Mouse (Mus musculus) lung, embryonic 16.5 days (tissue): ENCODE data around the gene Bpifb9b. TPM values are rescaled to one million over a fixed set of nuclear protein-coding genes. Genes with fewer than 3 reads are reported as not detected.
"Not testable (repeated sequence)": the region's sequence is repeated elsewhere in the genome, so short reads cannot be mapped to it uniquely, and the experiment has no call there.

Experiments
- ATAC-seq: fragments of 200-750 bp; cut with Nextera tagmentation; 2 replicates; pipeline ENCODE4 v1.8.0; 2017; ENCODE audit warnings: low read depth, mild to moderate bottlenecking, moderate library complexity
- H3K27ac ChIP-seq: fragments of 300-500 bp; sonication (generic); 2 replicates; pipeline ENCODE4 v1.5.1; 2014; ENCODE audit warnings: mild to moderate bottlenecking, control low read depth, low read length
- H3K27me3 ChIP-seq: fragments of 300-500 bp; sonication (generic); 2 replicates; pipeline ENCODE4 v1.6.1; 2014; ENCODE audit warnings: low read depth, low read length, mixed read lengths; ENCODE audit not compliant: control insufficient read depth, insufficient read depth
- H3K36me3 ChIP-seq: fragments of 300-500 bp; sonication (generic); 2 replicates; pipeline ENCODE4 v1.6.1; 2014; ENCODE audit warnings: low read length; ENCODE audit not compliant: control insufficient read depth, insufficient read depth
- H3K4me1 ChIP-seq: fragments of 300-500 bp; sonication (generic); replicated peaks from 2 replicates; pipeline ENCODE4 v1.6.1; 2014; ENCODE audit warnings: low read length, mixed read lengths; ENCODE audit not compliant: control insufficient read depth, insufficient read depth
- H3K4me2 ChIP-seq: fragments of 300-500 bp; sonication (generic); 2 replicates; pipeline ENCODE4 v1.6.1; 2014; ENCODE audit warnings: low read depth, low read length, control low read depth
- H3K4me3 ChIP-seq: fragments of 300-500 bp; sonication (generic); 2 replicates; pipeline ENCODE4 v1.5.1; 2014; ENCODE audit warnings: mild to moderate bottlenecking, low read length, control low read depth
- H3K9ac ChIP-seq: fragments of 300-500 bp; sonication (generic); 2 replicates; pipeline ENCODE4 v1.6.1; 2014; ENCODE audit warnings: low read length, control low read depth
- H3K9me3 ChIP-seq: fragments of 300-500 bp; sonication (generic); 2 replicates; pipeline ENCODE4 v1.6.1; 2016; ENCODE audit warnings: low read length; ENCODE audit not compliant: control insufficient read depth
- WGBS: fragments of 180-500 bp; shearing (Covaris S2); extraction: QIAGEN DNeasy Blood & Tissue Kit; methylation state at CpG from one replicate; pipeline ENCODE4 v1.1.7; 2014; 5-methylcytosine and 5-hydroxymethylcytosine counted together
- polyA plus RNA-seq: library from polyadenylated mRNA; unstranded; fragments of >200 nt; fragmentation: Nextera tagmentation; extraction: Ambion mirVana; gene quantifications from 2 replicates; pipeline ENCODE4 v1.2.1, GENCODE M21; 2015

The Bpifb9b gene
- polyA plus RNA-seq, result not detected in 2 replicates

DNA sequence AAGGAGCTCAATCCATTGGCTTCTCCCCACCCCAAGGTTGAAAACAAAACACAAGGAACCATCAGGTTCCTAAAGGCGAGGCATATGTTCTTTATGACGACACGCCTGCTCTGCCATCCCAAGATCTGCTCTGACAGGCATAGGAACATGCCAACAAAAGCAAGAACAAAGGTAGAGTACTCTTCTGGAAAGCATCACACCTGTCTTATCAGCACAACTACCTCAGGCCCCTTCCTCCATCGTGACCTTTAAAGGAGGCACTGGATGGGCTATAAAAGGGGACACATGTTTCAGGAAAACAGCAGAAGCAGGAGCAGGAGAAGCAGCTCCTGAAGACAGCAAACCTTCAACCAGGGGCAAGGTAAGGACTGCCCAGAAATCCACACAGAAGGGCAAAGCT, at the start of gene Bpifb9b:
Gene Bpifb9b, plus strand, starts transcription at position 301 of the 400 bp plus-strand sequence.
- not testable (repeated sequence) for H3K4me3 ChIP-seq, H3K4me2 ChIP-seq, H3K9me3 ChIP-seq, H3K27me3 ChIP-seq, H3K4me1 ChIP-seq, H3K9ac ChIP-seq, H3K36me3 ChIP-seq, ATAC-seq, H3K27ac ChIP-seq
- 73% methylated on average over 4 of the region's 4 CpGs for WGBS

DNA sequence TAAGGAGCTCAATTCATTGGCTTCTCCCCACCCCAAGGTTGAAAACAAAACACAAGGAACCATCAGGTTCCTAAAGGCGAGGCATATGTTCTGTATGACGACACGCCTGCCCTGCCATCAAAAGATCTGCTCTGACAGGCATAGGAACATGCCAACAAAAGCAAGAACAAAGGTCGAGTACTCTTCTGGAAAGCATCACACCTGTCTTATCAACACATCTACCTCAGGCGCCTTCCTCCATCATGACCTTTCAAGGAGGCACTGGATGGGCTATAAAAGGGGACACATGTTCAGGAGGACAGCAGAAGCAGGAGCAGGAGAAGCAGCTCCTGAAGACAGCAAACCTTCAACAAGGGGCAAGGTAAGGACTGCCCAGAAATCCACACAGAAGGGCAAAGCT, 49.5 kb upstream of the Bpifb9b start, which contains the start of gene Bpifb9a:
Gene Bpifb9a, plus strand, starts transcription at position 301 of the 400 bp plus-strand sequence.
- H3K9me3 ChIP-seq, H3K27me3 ChIP-seq, H3K36me3 ChIP-seq, ATAC-seq, H3K9ac ChIP-seq, H3K4me3 ChIP-seq, H3K4me2 ChIP-seq, H3K4me1 ChIP-seq, H3K27ac ChIP-seq: not testable (repeated sequence)
- WGBS, result 72% methylated on average over 5 of the region's 5 CpGs

DNA sequence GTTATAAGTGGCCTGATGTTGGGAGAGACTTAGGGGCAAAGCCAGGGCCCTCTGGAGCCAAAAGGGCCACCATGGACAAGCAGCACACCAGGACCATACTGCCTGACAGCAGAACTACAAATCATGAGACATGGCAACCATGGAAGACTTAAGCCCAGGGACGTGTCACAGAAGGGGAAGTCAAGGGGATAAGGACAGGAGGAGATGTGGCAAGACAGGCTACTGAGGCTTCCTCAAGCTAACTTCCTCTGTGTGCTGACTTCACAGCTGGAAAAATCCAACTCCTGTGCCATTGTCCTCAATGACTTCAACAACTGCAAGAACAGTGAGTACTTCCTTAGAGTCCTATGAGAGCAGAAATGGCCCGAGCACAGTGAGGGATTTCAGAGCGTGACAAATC, 42.6 kb upstream of the Bpifb9b start:
- 74% methylated on average over 3 of the region's 3 CpGs for WGBS
- not testable (repeated sequence) for H3K4me2 ChIP-seq, H3K36me3 ChIP-seq, H3K4me1 ChIP-seq, H3K9me3 ChIP-seq, H3K9ac ChIP-seq, H3K27me3 ChIP-seq, H3K4me3 ChIP-seq, H3K27ac ChIP-seq, ATAC-seq

DNA sequence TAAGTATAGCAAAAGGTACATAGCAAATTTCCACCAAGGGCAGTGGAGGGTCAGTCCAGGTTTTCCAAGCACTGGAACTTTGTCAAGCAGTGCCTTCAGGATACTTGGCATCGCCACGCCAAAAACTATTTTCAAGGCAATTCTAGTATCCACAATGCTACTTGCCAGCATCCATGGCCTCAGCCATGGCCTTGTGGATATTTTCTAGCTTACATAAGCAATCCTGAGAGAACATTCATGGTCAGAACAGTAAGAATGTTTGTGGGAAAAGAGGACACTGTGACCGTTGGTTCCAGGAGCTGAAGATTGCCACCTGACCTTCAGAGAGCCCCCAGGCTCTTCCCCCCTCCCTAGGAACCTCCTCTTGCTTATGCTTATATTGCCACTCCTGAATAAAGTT, 15.2 kb upstream of the Bpifb9b start:
- not testable (repeated sequence) for H3K9me3 ChIP-seq
- WGBS, result 78% methylated on average over 3 of the region's 3 CpGs

DNA sequence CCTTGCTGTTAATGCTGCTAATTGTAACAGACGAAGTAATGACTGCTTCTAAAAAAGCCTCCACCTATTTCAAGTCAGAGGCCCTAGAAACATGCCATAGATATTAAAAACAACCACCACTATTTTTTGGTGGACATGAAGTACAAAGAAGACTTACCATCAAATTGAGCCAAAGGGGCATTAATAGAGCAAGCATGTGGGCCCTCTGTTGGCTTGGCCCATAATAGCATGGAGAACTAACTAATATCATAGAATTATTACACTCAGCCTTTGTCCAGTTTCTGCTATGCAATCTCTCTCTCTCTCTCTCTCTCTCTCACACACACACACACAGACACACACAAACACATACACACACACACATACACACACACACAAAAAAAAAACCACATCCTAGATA, 14.2 kb upstream of the Bpifb9b start:
- no peaks in the 10 kb centered on the region for H3K36me3 ChIP-seq
- no peak for ATAC-seq
- H3K27ac ChIP-seq, result no peak overlapping the region
- no peaks in the 10 kb centered on the region for H3K27me3 ChIP-seq
- WGBS, result 70% methylated on average over 1 of the region's 1 CpGs
- no peak overlapping the region for H3K9ac ChIP-seq
- H3K4me2 ChIP-seq, result no peak overlapping the region
- H3K4me3 ChIP-seq, result no peak overlapping the region
- H3K4me1 ChIP-seq, result no peaks in the 10 kb centered on the region
- no peaks in the 10 kb centered on the region for H3K9me3 ChIP-seq

More for the DNA sequence above, 15.2 kb upstream of the Bpifb9b start:
- not testable (repeated sequence) for H3K4me2 ChIP-seq, H3K9ac ChIP-seq, H3K27me3 ChIP-seq, H3K27ac ChIP-seq, ATAC-seq, H3K4me1 ChIP-seq, H3K36me3 ChIP-seq, H3K4me3 ChIP-seq

DNA sequence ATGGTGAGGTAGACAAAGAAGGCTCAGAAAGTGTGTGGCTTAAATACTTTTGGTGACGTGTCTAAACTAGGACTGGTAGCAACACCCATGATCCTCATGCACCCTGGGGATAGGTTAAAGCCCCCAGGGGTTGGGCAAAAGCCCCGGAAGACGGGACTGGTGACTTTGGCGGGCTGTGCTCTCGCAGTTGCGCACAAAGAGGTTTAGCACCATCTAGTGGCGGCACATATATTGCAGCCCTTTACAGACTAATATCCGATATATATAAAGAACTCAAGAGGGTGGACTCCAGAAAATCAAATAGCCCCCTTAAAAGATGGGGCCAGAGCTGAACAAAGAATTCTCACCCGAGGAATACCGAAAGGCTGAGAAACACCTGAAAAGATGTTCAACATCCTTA, 12.3 kb upstream of the Bpifb9b start:
- WGBS, result under 1% methylated on average over 9 of the region's 10 CpGs
- H3K27me3 ChIP-seq, ATAC-seq, H3K36me3 ChIP-seq, H3K9me3 ChIP-seq, H3K4me1 ChIP-seq, H3K9ac ChIP-seq, H3K27ac ChIP-seq, H3K4me3 ChIP-seq: not testable (repeated sequence)
- peak overlapping the region; percentile 34; the same call in 1 of the 2 replicates for H3K4me2 ChIP-seq

DNA sequence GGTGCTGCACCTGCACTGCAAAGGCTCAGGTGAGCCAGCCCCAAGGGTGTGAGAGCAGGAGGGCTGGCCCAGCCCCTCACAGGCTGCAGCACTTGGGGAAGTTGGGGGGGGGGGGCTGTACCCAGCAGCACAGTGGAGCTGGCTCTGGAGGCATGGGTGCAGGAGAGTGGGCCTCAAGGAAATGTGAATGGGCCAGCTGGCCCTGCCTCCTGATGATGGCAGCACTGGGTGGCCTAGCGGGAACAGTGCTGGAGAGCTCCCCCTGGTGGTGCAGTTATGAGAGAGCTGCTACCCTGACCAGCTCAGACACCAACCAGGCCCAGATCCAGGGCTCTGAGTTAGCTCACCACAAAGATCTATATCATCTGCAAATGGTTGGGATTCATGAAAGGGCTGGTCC, 6.5 kb upstream of the Bpifb9b start:
- Histone ChIP-seq H3K9ac (no peak overlapping the region), H3K4me2 (no peak overlapping the region), H3K27ac (no peak overlapping the region), H3K36me3 (no peaks in the 10 kb centered on the region), H3K4me3 (no peak overlapping the region), H3K27me3 (no peaks in the 10 kb centered on the region), H3K4me1 (no peaks in the 10 kb centered on the region), H3K9me3 (no peaks in the 10 kb centered on the region)
- ATAC-seq, result peak; percentile 47; the same call in 1 of the 2 replicates
- 15% methylated on average over 1 of the region's 1 CpGs for WGBS

DNA sequence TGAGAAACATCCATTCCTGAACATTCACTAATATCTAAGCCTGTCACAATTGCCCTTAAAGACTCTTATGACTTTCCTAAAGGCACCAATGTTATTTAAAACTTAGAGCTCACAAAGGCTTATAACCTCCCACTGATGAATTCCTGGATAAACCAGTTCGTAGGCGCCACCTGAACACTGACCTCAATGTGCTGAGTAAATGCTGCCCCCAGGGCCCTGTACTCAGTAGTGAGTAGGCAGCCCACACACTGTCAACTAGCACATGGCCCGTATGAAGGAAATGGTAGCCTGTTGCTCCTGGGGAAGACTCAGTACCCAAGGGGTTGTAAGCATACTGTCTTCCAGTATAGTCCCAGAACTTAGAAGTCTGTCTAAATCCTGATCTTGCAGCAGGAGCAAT, 5.3 kb upstream of the Bpifb9b start:
- no peak overlapping the region for H3K27ac ChIP-seq
- H3K4me2 ChIP-seq, result no peak overlapping the region
- H3K4me3 ChIP-seq, result no peak overlapping the region
- no peaks in the 10 kb centered on the region for H3K9me3 ChIP-seq
- WGBS, result 82% methylated on average over 3 of the region's 3 CpGs
- no peaks in the 10 kb centered on the region for H3K36me3 ChIP-seq
- H3K27me3 ChIP-seq, result no peaks in the 10 kb centered on the region
- no peak overlapping the region for H3K9ac ChIP-seq
- no peaks in the 10 kb centered on the region for H3K4me1 ChIP-seq
- no peak for ATAC-seq

DNA sequence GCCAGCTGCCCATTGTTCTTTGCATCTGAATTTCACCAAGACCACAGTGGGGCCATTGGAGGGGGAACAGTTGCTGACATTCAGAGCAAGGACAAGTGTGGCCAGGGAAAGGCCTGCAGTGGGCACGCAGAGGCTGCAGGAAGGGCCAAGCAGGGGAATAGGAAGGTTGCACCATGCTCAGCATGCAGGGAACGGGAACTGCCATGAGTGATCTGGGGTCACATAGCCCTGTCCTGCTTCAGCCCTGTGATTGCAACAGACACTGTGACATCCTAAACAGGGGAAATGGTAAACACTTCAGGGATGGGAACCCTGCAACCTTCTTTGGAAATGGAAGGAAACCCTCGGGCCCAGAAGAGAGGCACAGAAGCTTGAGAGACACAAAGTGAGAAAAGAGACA, 2.4 kb upstream of the Bpifb9b start:
- not testable (repeated sequence) for H3K27ac ChIP-seq, H3K9me3 ChIP-seq, H3K4me3 ChIP-seq, ATAC-seq, H3K4me1 ChIP-seq, H3K36me3 ChIP-seq, H3K27me3 ChIP-seq, H3K4me2 ChIP-seq, H3K9ac ChIP-seq
- 57% methylated on average over 1 of the region's 3 CpGs for WGBS

DNA sequence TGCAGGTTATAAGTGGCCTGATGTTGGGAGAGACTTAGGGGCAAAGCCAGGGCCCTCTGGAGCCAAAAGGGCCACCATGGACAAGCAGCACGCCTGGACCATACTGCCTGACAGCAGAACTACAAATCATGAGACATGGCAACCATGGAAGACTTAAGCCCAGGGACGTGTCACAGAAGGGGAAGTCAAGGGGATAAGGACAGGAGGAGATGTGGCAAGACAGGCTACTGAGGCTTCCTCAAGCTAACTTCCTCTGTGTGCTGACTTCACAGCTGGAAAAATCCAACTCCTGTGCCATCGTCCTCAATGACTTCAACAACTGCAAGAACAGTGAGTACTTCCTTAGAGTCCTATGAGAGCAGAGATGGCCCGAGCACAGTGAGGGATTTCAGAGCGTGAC, 6.7 kb downstream of the Bpifb9b start:
- H3K27me3 ChIP-seq, H3K27ac ChIP-seq, H3K9me3 ChIP-seq, H3K36me3 ChIP-seq, ATAC-seq, H3K4me3 ChIP-seq, H3K4me2 ChIP-seq, H3K9ac ChIP-seq, H3K4me1 ChIP-seq: not testable (repeated sequence)
- WGBS, result 62% methylated on average over 4 of the region's 5 CpGs
